Mouse (Mus musculus) hindbrain, embryonic 14.5 days (tissue): ENCODE results near the gene Mgat4d. TPM values are rescaled to one million over a fixed set of nuclear protein-coding genes. Genes with fewer than 3 reads are reported as not detected.

Experiments
- ATAC-seq: fragments of 200-750 bp; cut with Nextera tagmentation; 2 replicates; pipeline ENCODE4 v1.8.0; 2017; ENCODE audit warnings: moderate number of reproducible peaks, mild to moderate bottlenecking, moderate TSS enrichment, moderate library complexity; ENCODE audit not compliant: low FRiP score
- DNase-seq: peaks from one replicate; pipeline ENCODE4 v3.0.0-alpha.2; 2015; ENCODE audit warnings: low spot score
- H3K27ac ChIP-seq: fragments of 300-500 bp; sonication (generic); 2 replicates; pipeline ENCODE4 v1.5.1; 2014; ENCODE audit warnings: mild to moderate bottlenecking, moderate library complexity
- H3K27me3 ChIP-seq: fragments of 300-500 bp; sonication (generic); 2 replicates; pipeline ENCODE4 v1.6.1; 2014; ENCODE audit warnings: mild to moderate bottlenecking, low read length, mixed read lengths; ENCODE audit not compliant: control insufficient read depth, insufficient read depth
- H3K36me3 ChIP-seq: fragments of 300-500 bp; sonication (generic); replicated peaks from 2 replicates; pipeline ENCODE4 v1.6.1; 2014; ENCODE audit not compliant: control insufficient read depth, insufficient read depth
- H3K4me1 ChIP-seq: fragments of 300-500 bp; sonication (generic); replicated peaks from 2 replicates; pipeline ENCODE4 v1.6.1; 2014; ENCODE audit warnings: antibody characterized with exemption, low read length, mixed read lengths; ENCODE audit not compliant: control insufficient read depth, insufficient read depth
- H3K4me2 ChIP-seq: fragments of 300-500 bp; sonication (generic); replicated peaks from 2 replicates; pipeline ENCODE4 v1.6.1; 2014; ENCODE audit warnings: mild to moderate bottlenecking, moderate library complexity
- H3K4me3 ChIP-seq: fragments of 300-500 bp; sonication (generic); replicated peaks from 2 replicates; pipeline ENCODE4 v1.5.1; 2014; ENCODE audit warnings: mild to moderate bottlenecking, low read length
- H3K9ac ChIP-seq: fragments of 300-500 bp; sonication (generic); 2 replicates; pipeline ENCODE4 v1.6.1; 2014
- H3K9me3 ChIP-seq: fragments of 300-500 bp; sonication (generic); 2 replicates; pipeline ENCODE4 v1.6.1; 2016; ENCODE audit warnings: low read length; ENCODE audit not compliant: control insufficient read depth
- WGBS: fragments of 180-500 bp; shearing (Covaris S2); extraction: QIAGEN DNeasy Blood & Tissue Kit; methylation state at CpG from one replicate; pipeline ENCODE4 v1.1.7; 2014; 5-methylcytosine and 5-hydroxymethylcytosine counted together
- polyA plus RNA-seq: library from polyadenylated mRNA; unstranded; fragments of >200 nt; fragmentation: Nextera tagmentation; extraction: Ambion mirVana; gene quantifications from 2 replicates; pipeline ENCODE4 v1.2.1, GENCODE M21; 2014

The Mgat4d gene
- polyA plus RNA-seq, 1 experiment from 2014 or later: not detected

GRCm38 (mm10) chr8:83331567-83331898 lies 16.7 kb upstream of the Mgat4d start:
- DNase-seq (peak; percentile 32), ATAC-seq (no peak)
- Histone ChIP-seq H3K27me3 (no peaks in the 10 kb centered on the region), H3K4me1 (peaks cover 14% of the 10 kb centered on the region; the same call in 1 of the 2 replicates), H3K4me3 (peak overlapping the region; percentile 81), H3K4me2 (peak overlapping the region; percentile 93), H3K9ac (peak overlapping the region; percentile 84), H3K27ac (peak overlapping the region; percentile 90), H3K9me3 (no peaks in the 10 kb centered on the region), H3K36me3 (peaks cover 29% of the 10 kb centered on the region)
- 8% methylated on average over 7 of the region's 7 CpGs for WGBS

- DNase-seq (peak; percentile 98), ATAC-seq (peak; percentile 100)
- peaks cover 14% of the 10 kb centered on the region; the same call in 1 of the 2 replicates for H3K4me1 ChIP-seq
- peak within 1 kb of the TSS; percentile 84 for H3K9ac ChIP-seq
- peaks cover 23% of the 10 kb centered on the region for H3K36me3 ChIP-seq
- H3K27me3 ChIP-seq: no peaks in the 10 kb centered on the region
- peak within 1 kb of the TSS; percentile 90 for H3K27ac ChIP-seq
- peak within 1 kb of the TSS; percentile 81 for H3K4me3 ChIP-seq
- H3K4me2 ChIP-seq: peak within 1 kb of the TSS; percentile 93
- H3K9me3 ChIP-seq: no peaks in the 10 kb centered on the region
- under 1% methylated on average over 78 of the region's 85 CpGs for WGBS
These were observed 16.2 kb upstream of the Mgat4d start, which contains the start of gene Elmod2 for GRCm38 (mm10) chr8:83331899-83332697. TSS of gene Elmod2 (minus strand) at chr8:83332486.

GRCm38 (mm10) chr8:83332864-83333263 lies 15.4 kb upstream of the Mgat4d start:
- 15% methylated on average over 7 of the region's 7 CpGs for WGBS
- Histone ChIP-seq H3K4me3 (peak overlapping the region; percentile 81), H3K9ac (0 out of 2 replicates have a peak overlapping the region, but pooled peaks have one; percentile 38), H3K27me3 (no peaks in the 10 kb centered on the region), H3K4me2 (peak overlapping the region; percentile 53), H3K27ac (no peak overlapping the region), H3K4me1 (peaks cover 14% of the 10 kb centered on the region; the same call in 1 of the 2 replicates), H3K9me3 (no peaks in the 10 kb centered on the region), H3K36me3 (peaks cover 16% of the 10 kb centered on the region)
- ATAC-seq (no peak), DNase-seq (no peak)

GRCm38 (mm10) chr8:83342076-83342475 lies 6.2 kb upstream of the Mgat4d start:
- Histone ChIP-seq H3K4me1 (no peaks in the 10 kb centered on the region), H3K9me3 (no peaks in the 10 kb centered on the region), H3K36me3 (no peaks in the 10 kb centered on the region), H3K9ac (no peak overlapping the region), H3K4me3 (no peak overlapping the region), H3K27me3 (no peaks in the 10 kb centered on the region), H3K4me2 (no peak overlapping the region), H3K27ac (no peak overlapping the region)
- peak; percentile 21; the same call in 1 of the 2 replicates for ATAC-seq
- 84% methylated on average over 3 of the region's 3 CpGs for WGBS
- DNase-seq: no peak

GRCm38 (mm10) chr8:83342693-83343092 lies 5.6 kb upstream of the Mgat4d start:
- Histone ChIP-seq H3K36me3 (no peaks in the 10 kb centered on the region), H3K4me3 (no peak overlapping the region), H3K4me2 (no peak overlapping the region), H3K9me3 (no peaks in the 10 kb centered on the region), H3K27me3 (no peaks in the 10 kb centered on the region), H3K4me1 (no peaks in the 10 kb centered on the region), H3K27ac (no peak overlapping the region), H3K9ac (no peak overlapping the region)
- ATAC-seq: no peak
- DNase-seq: peak; percentile 65

- Histone ChIP-seq H3K4me2 (no peak overlapping the region), H3K4me3 (no peak overlapping the region), H3K4me1 (no peaks in the 10 kb centered on the region), H3K9me3 (no peaks in the 10 kb centered on the region), H3K27me3 (no peaks in the 10 kb centered on the region), H3K27ac (no peak overlapping the region), H3K36me3 (no peaks in the 10 kb centered on the region), H3K9ac (no peak overlapping the region)
- ATAC-seq (no peak), DNase-seq (no peak)
- WGBS: 97% methylated on average over 2 of the region's 2 CpGs
These were observed 3.0 kb downstream of the Mgat4d start for GRCm38 (mm10) chr8:83351315-83351714.

GRCm38 (mm10) chr8:83363156-83363769 lies 15.0 kb downstream of the Mgat4d start:
- Histone ChIP-seq H3K9ac (no peak overlapping the region), H3K36me3 (no peaks in the 10 kb centered on the region), H3K9me3 (no peaks in the 10 kb centered on the region), H3K4me2 (no peak overlapping the region), H3K27ac (no peak overlapping the region), H3K4me1 (no peaks in the 10 kb centered on the region), H3K4me3 (no peak overlapping the region), H3K27me3 (no peaks in the 10 kb centered on the region)
- 78% methylated on average over 7 of the region's 7 CpGs for WGBS
- DNase-seq: no peak
- ATAC-seq: no peak

- Histone ChIP-seq H3K27me3 (no peaks in the 10 kb centered on the region), H3K9me3 (no peaks in the 10 kb centered on the region), H3K4me1 (no peaks in the 10 kb centered on the region), H3K36me3 (no peaks in the 10 kb centered on the region), H3K4me3 (no peak overlapping the region), H3K4me2 (no peak overlapping the region), H3K9ac (no peak overlapping the region), H3K27ac (no peak overlapping the region)
- DNase-seq (no peak), ATAC-seq (no peak)
These were observed 29.0 kb downstream of the Mgat4d start for GRCm38 (mm10) chr8:83377231-83377630.

- DNase-seq (no peak), ATAC-seq (no peak)
- Histone ChIP-seq H3K27ac (no peak overlapping the region), H3K36me3 (no peaks in the 10 kb centered on the region), H3K4me2 (no peak overlapping the region), H3K9me3 (no peaks in the 10 kb centered on the region), H3K9ac (no peak overlapping the region), H3K27me3 (no peaks in the 10 kb centered on the region), H3K4me3 (no peak overlapping the region), H3K4me1 (no peaks in the 10 kb centered on the region)
- WGBS: 77% methylated on average over 4 of the region's 4 CpGs
These were observed 31.9 kb downstream of the Mgat4d start for GRCm38 (mm10) chr8:83380141-83380540.
